Mouse (Mus musculus): ENCODE data around the gene Fam171a2. TPM values are rescaled to one million over a fixed set of nuclear protein-coding genes. Genes with fewer than 3 reads are reported as not detected.

Fam171a2 gene
- total RNA-seq, 2 experiments from 2014 or later, result 20.0 to 23.8 TPM

- DNase-seq, result no peak
These were observed 13.1 kb upstream of the Fam171a2 start for GRCm38 (mm10) chr11:102460541-102460940.

GRCm38 (mm10) chr11:102455740-102456396, 8.4 kb upstream of the Fam171a2 start:
- intact Hi-C loops (cut with DNase I), result no loop called here
- peak; percentile 74 to 81 for DNase-seq

More at GRCm38 (mm10) chr11:102460541-102460940, 13.1 kb upstream of the Fam171a2 start:
- intact Hi-C loops (cut with DNase I), result no loop called here

- intact Hi-C loops (cut with DNase I), result no loop called here
- DNase-seq, result no peak
These were observed 5.6 kb upstream of the Fam171a2 start for GRCm38 (mm10) chr11:102453131-102453530.

GRCm38 (mm10) chr11:102449043-102450008, 1.8 kb upstream of the Fam171a2 start:
- no peak for DNase-seq
- intact Hi-C loops (cut with DNase I), result no loop called here

- intact Hi-C loops (cut with DNase I), result no loop called here
- DNase-seq, result no peak
These were observed 845 bp upstream of the Fam171a2 start for GRCm38 (mm10) chr11:102448327-102448726.

GRCm38 (mm10) chr11:102446581-102447461, 661 bp downstream of the Fam171a2 start:
- intact Hi-C loops (cut with DNase I), result no loop called here
- peak in 1 of 2 experiments; percentile 54 for DNase-seq

GRCm38 (mm10) chr11:102445891-102446361, 1.6 kb downstream of the Fam171a2 start:
- intact Hi-C loops (cut with DNase I), result no loop called here
- peak in 1 of 2 experiments; percentile 72 for DNase-seq

- intact Hi-C loops (cut with DNase I), result no loop called here
- peak; percentile 73 to 79 for DNase-seq
These were observed 2.1 kb downstream of the Fam171a2 start for GRCm38 (mm10) chr11:102445264-102445890.

- intact Hi-C loops (cut with DNase I), result no loop called here
- no peak for DNase-seq
These were observed 2.7 kb downstream of the Fam171a2 start for GRCm38 (mm10) chr11:102444781-102445180.

GRCm38 (mm10) chr11:102444321-102444720, 3.2 kb downstream of the Fam171a2 start:
- no peak for DNase-seq
- intact Hi-C loops (cut with DNase I), result no loop called here

- intact Hi-C loops (cut with DNase I), result no loop called here
- DNase-seq, result no peak
These were observed 3.7 kb downstream of the Fam171a2 start for GRCm38 (mm10) chr11:102443740-102444139.

- no peak for DNase-seq
- intact Hi-C loops (cut with DNase I), result no loop called here
These were observed 5.4 kb downstream of the Fam171a2 start for GRCm38 (mm10) chr11:102442089-102442488.

GRCm38 (mm10) chr11:102441434-102441833, 6.0 kb downstream of the Fam171a2 start:
- DNase-seq, result no peak
- intact Hi-C loops (cut with DNase I), result no loop called here

- intact Hi-C loops (cut with DNase I), result no loop called here
- DNase-seq, result no peak
These were observed 7.2 kb downstream of the Fam171a2 start for GRCm38 (mm10) chr11:102440255-102440654.

GRCm38 (mm10) chr11:102439093-102440082, 8.1 kb downstream of the Fam171a2 start:
- no peak for DNase-seq
- intact Hi-C loops (cut with DNase I), result no loop called here

- peak; percentile 86 to 92 for DNase-seq
- intact Hi-C loops (cut with DNase I), result no loop called here
These were observed 9.0 kb downstream of the Fam171a2 start for GRCm38 (mm10) chr11:102438212-102439092.

GRCm38 (mm10) chr11:102437120-102438061, 10.1 kb downstream of the Fam171a2 start:
- DNase-seq, result peak; percentile 70 to 78
- intact Hi-C loops (cut with DNase I), result no loop called here

All from heart, postnatal 10 days (tissue).